Mouse (Mus musculus) kidney, adult 11 months (tissue): ENCODE measurements around the gene Crip3.
A peak's percentile ranks its signal among the peaks of the same experiment; 100 is the strongest.

Experiments used
- DNase-seq: peaks from one replicate; pipeline ENCODE4 v3.0.0; 2022

Crip3 gene

GRCm38 (mm10) chr17:46457791-46458190 lies 29.1 kb downstream of the Crip3 start:
- DNase-seq, result peak; percentile 41

- no peak for DNase-seq
These were observed 29.7 kb downstream of the Crip3 start for GRCm38 (mm10) chr17:46458439-46458838.

- DNase-seq, result no peak
These were observed 31.9 kb downstream of the Crip3 start for GRCm38 (mm10) chr17:46460673-46461072.

GRCm38 (mm10) chr17:46461347-46461746 lies 32.6 kb downstream of the Crip3 start:
- no peak for DNase-seq

GRCm38 (mm10) chr17:46462226-46462625 lies 33.5 kb downstream of the Crip3 start:
- no peak for DNase-seq

- no peak for DNase-seq
These were observed 39.1 kb downstream of the Crip3 start for GRCm38 (mm10) chr17:46467830-46468229.

GRCm38 (mm10) chr17:46476601-46477000 lies 47.9 kb downstream of the Crip3 start:
- no peak for DNase-seq

GRCm38 (mm10) chr17:46477286-46477685 lies 48.6 kb downstream of the Crip3 start:
- DNase-seq, result no peak
